Mouse (Mus musculus) heart, postnatal 4 days (tissue): ENCODE measurements around the gene Srcin1. TPM values are rescaled to one million over a fixed set of nuclear protein-coding genes. Genes with fewer than 3 reads are reported as not detected.
A peak's percentile ranks its signal among the peaks of the same experiment; 100 is the strongest.

ENCODE experiments used
- DNase-seq: peaks from one replicate; pipeline ENCODE4 v3.0.0; 2021
- total RNA-seq, 2 experiments: library from RNA; stranded (reverse); gene quantifications; 2 replicates each; pipeline ENCODE4 v1.2.3; 2021

The Srcin1 gene
- total RNA-seq, 2 experiments from 2014 or later: 0.12 to 0.23 TPM

- no peak for DNase-seq
Observed at GRCm38 (mm10) chr11:97532354-97532753, 43.6 kb downstream of the Srcin1 start.

- peak; percentile 93 for DNase-seq
Observed at GRCm38 (mm10) chr11:97531381-97532260, 44.4 kb downstream of the Srcin1 start.

- no peak for DNase-seq
Observed at GRCm38 (mm10) chr11:97530961-97531360, 45.0 kb downstream of the Srcin1 start.

- DNase-seq: no peak
Observed at GRCm38 (mm10) chr11:97530069-97530468, 45.9 kb downstream of the Srcin1 start.

GRCm38 (mm10) chr11:97528282-97528808 is 47.6 kb downstream of the Srcin1 start:
- DNase-seq: no peak

- no peak for DNase-seq
Observed at GRCm38 (mm10) chr11:97525313-97525712, 50.7 kb downstream of the Srcin1 start.

- DNase-seq: no peak
Observed at GRCm38 (mm10) chr11:97524306-97524705, 51.7 kb downstream of the Srcin1 start.

- DNase-seq: no peak
Observed at GRCm38 (mm10) chr11:97523827-97524261, 52.1 kb downstream of the Srcin1 start.

GRCm38 (mm10) chr11:97523107-97523506 is 52.9 kb downstream of the Srcin1 start:
- no peak for DNase-seq

- no peak for DNase-seq
Observed at GRCm38 (mm10) chr11:97521741-97522474, 54.1 kb downstream of the Srcin1 start.

GRCm38 (mm10) chr11:97520541-97520940 is 55.4 kb downstream of the Srcin1 start:
- DNase-seq: no peak

GRCm38 (mm10) chr11:97513066-97513465 is 62.9 kb downstream of the Srcin1 start:
- no peak for DNase-seq

GRCm38 (mm10) chr11:97512511-97512910 is 63.5 kb downstream of the Srcin1 start:
- no peak for DNase-seq

GRCm38 (mm10) chr11:97511661-97512369 is 64.2 kb downstream of the Srcin1 start:
- DNase-seq: peak; percentile 60

GRCm38 (mm10) chr11:97510966-97511660 is 64.9 kb downstream of the Srcin1 start:
- peak; percentile 85 for DNase-seq

- no peak for DNase-seq
Observed at GRCm38 (mm10) chr11:97509715-97510485, 66.1 kb downstream of the Srcin1 start.

GRCm38 (mm10) chr11:97509058-97509457 is 66.9 kb downstream of the Srcin1 start:
- DNase-seq: no peak

GRCm38 (mm10) chr11:97508198-97508597 is 67.8 kb downstream of the Srcin1 start:
- DNase-seq: no peak

- DNase-seq: no peak
Observed at GRCm38 (mm10) chr11:97506331-97506730, 69.7 kb downstream of the Srcin1 start.

GRCm38 (mm10) chr11:97505784-97506183 is 70.2 kb downstream of the Srcin1 start:
- no peak for DNase-seq

GRCm38 (mm10) chr11:97502846-97503245 is 73.1 kb downstream of the Srcin1 start:
- DNase-seq: no peak
